Comparison of ENCODE assay signal across 8 mouse cellular contexts in genomic region chr3:136671161-136671939, GRCm38 (mm10). TPM values are rescaled to one million over a fixed set of nuclear protein-coding genes. Genes with fewer than 3 reads are reported as not detected.
DNase-seq lines count a peak whose midpoint lies in the region; ATAC-seq and TF ChIP-seq lines count a peak whose summit lies in the region.

No protein-coding gene starts in this region.

- 0% methylated on average over 34 of the region's 52 CpGs for WGBS in forebrain, embryonic 13.5 days
- under 1% methylated on average over 34 of the region's 52 CpGs for WGBS in lung, adult 2 months

- peak overlapping the region; percentile 77 for H3K4me2 ChIP-seq in forebrain, embryonic 13.5 days

- TF ChIP-seq POLR2A in bone marrow macrophage, adult 2 months (IDR thresholded peaks at IDR 0.05; ENCODE audit: borderline replicate concordance, low read depth, low read length): no peak
- no peak for TF ChIP-seq POLR2A in lung, adult 2 months (IDR thresholded peaks at IDR 0.05; ENCODE audit: borderline replicate concordance, extremely low read depth, low read depth, low read length)

- H3K36me3 ChIP-seq in forebrain, embryonic 13.5 days (ENCODE audit: poor library complexity, severe bottlenecking): no peaks in the 10 kb centered on the region

- intact Hi-C loops in heart, postnatal 25 days (cut with DNase I): loop anchor here (2.0 to 10.0 kb wide), 2 partner anchors 61 to 233 kb away; no protein-coding TSS in a partner anchor

- peak overlapping the region; percentile 79 for H3K27ac ChIP-seq in bone marrow macrophage, adult 2 months (ENCODE audit: insufficient read depth, low read depth, low read length)
- H3K27ac ChIP-seq in forebrain, embryonic 13.5 days: peak overlapping the region; percentile 95

- no peak for TF ChIP-seq CTCF in bone marrow macrophage, adult 2 months (IDR thresholded peaks at IDR 0.05; ENCODE audit: low read depth, low read length)
- no peak for TF ChIP-seq CTCF in lung, adult 2 months (IDR thresholded peaks at IDR 0.05; ENCODE audit: insufficient read depth, low read length)

- DNase-seq in heart, postnatal 25 days (ENCODE audit: low spot score): peak; percentile 68
- peak; percentile 63 to 75 for DNase-seq in layer of hippocampus, adult 18-20 months (ENCODE audit: low spot score in 2 of 2)
- peak; percentile 79 for DNase-seq in lung, adult 2 months
- DNase-seq in ovary, adult 18-20 months (ENCODE audit: low spot score): peak; percentile 61
- DNase-seq in thymus, postnatal 0 days (ENCODE audit: low spot score): peak; percentile 54

- ATAC-seq in CD4-positive, CD25-positive, alpha-beta regulatory T cell, adult 4 months: peak; percentile 12
- peak; percentile 34 for ATAC-seq in forebrain, embryonic 13.5 days

- H3K4me3 ChIP-seq in bone marrow macrophage, adult 2 months (ENCODE audit: insufficient read depth, low read length): peak overlapping the region; percentile 86
- peak overlapping the region; percentile 93 for H3K4me3 ChIP-seq in forebrain, embryonic 13.5 days
- H3K4me3 ChIP-seq in lung, adult 2 months (replicated peaks; ENCODE audit: extremely low read depth, low read depth, low read length): peak overlapping the region; percentile 91

- H3K9ac ChIP-seq in forebrain, embryonic 13.5 days: peak overlapping the region; percentile 92

- no peaks in the 10 kb centered on the region for H3K27me3 ChIP-seq in forebrain, embryonic 13.5 days

- H3K4me1 ChIP-seq in bone marrow macrophage, adult 2 months (ENCODE audit: control insufficient read depth, insufficient read depth, low read length): peaks cover 25% of the 10 kb centered on the region
- H3K4me1 ChIP-seq in forebrain, embryonic 13.5 days: peaks cover 37% of the 10 kb centered on the region
- peaks cover 11% of the 10 kb centered on the region for H3K4me1 ChIP-seq in lung, adult 2 months (ENCODE audit: control insufficient read depth, insufficient read depth, low read length)

- H3K9me3 ChIP-seq in forebrain, embryonic 13.5 days (replicated peaks): no peaks in the 10 kb centered on the region

RNA-seq across cellular contexts. Expression of gene Ppp3ca, which starts 1.4 kb away (rescaled TPM):
- 10 to 100 TPM; 17.9 to 31.8 TPM for polyA plus RNA-seq in CD4-positive, CD25-positive, alpha-beta regulatory T cell, adult 4 months (2017; shearing (Covaris generic))
- 97.9 and 102 TPM in 2 replicates for polyA plus RNA-seq in bone marrow macrophage, adult 2 months (2012; ENCODE audit: insufficient read depth, insufficient read length, missing spikeins)
- polyA plus RNA-seq in forebrain, embryonic 13.5 days (2015; fragmentation: Nextera tagmentation; extraction: Ambion mirVana): 82.4 and 82.8 TPM in 2 replicates
- 10 to 100 TPM; 40.3 to 43.2 TPM for total RNA-seq in heart, postnatal 25 days (2021)
- 1,000 to 10,000 TPM; 1,235 to 1,382 TPM for total RNA-seq in layer of hippocampus, adult 18-20 months (2021)
- polyA plus RNA-seq in lung, adult 2 months (2012; rRNA removed): 37.2 and 78.6 TPM in 2 replicates
- polyA plus RNA-seq in thymus, postnatal 0 days (2015; fragmentation: Nextera tagmentation; extraction: Ambion mirVana): 20.9 and 25.4 TPM in 2 replicates

Comparison
In these comparisons a context has a peak if more than half of its experiments do, and no peak if none do; other contexts are left out.
1. Peak in every context shown above with its lines: DNase-seq, ATAC-seq, H3K4me3 ChIP-seq and H3K27ac ChIP-seq.